Mouse (Mus musculus) NIH3T3 (cell line): ENCODE data around the gene Ppfibp1.
A peak's percentile ranks its signal among the peaks of the same experiment; 100 is the strongest.

Source experiments
- DNase-seq: peaks from one replicate; pipeline ENCODE4 v3.0.0-alpha.2; 2012; ENCODE audit warnings: low read depth

Gene Ppfibp1

GRCm38 (mm10) chr6:146995391-146995790 lies 107.1 kb downstream of the Ppfibp1 start:
- no peak for DNase-seq

- no peak for DNase-seq
Observed at GRCm38 (mm10) chr6:146995878-146996277, 107.6 kb downstream of the Ppfibp1 start.

GRCm38 (mm10) chr6:146997006-146997405 lies 108.7 kb downstream of the Ppfibp1 start:
- DNase-seq = no peak

DNA sequence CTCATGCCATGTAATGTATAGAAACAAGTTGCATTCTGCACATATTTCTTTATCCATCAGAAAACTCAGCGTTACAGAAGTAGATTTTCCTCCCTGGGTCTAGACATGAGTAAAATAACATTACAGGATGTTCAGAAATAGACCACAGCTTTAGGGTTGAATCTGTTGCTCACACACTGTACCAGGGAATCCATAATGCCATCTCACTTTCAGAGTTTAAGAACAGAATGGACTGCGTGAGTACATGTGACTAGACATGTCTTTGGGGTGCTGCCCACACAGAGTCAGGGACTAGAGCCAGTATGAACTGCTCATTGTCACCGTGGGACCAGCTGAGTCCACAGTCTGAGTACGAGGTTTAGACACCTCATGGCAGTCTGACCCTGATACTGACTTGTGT lies 110.4 kb downstream of the Ppfibp1 start:
- DNase-seq = no peak

DNA sequence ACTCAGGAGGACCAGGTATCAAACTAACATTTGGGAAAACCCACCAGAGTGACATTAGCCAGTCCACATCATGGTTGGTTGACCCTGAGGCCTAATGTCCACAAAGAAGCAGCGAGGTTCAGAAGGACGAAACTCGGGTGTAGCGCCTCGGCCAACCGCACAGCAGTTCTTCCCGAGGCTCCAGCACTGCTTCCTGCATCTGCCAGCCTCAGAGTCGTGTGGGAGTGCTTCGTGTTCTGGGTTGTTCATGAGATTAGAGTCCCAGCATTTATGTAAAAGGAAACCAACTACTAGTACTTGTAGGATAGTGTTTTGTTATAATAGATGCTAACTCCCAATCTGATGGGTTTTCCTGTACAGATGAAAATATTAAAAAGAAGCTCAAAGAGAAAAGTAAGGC lies 111.0 kb downstream of the Ppfibp1 start:
- no peak for DNase-seq

DNA sequence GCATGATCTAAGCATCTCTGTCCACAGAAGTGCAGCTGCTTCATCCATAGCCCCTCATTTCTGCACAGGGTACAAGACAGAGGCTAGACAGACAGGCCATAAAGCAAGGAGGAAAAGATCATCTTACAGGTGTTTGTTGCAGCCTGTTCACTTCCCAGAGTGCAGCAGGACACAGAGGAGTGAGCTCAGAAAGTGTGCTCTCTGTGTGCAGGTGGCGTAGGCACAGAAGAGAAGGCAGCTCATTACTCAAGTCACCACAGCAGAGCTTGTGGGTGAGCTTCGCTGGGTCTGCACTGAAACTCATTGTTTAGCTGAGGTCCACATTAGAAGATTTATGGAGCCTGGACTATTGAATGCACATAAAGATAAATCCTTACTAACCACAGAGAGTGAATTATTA lies 111.5 kb downstream of the Ppfibp1 start:
- no peak for DNase-seq

DNA sequence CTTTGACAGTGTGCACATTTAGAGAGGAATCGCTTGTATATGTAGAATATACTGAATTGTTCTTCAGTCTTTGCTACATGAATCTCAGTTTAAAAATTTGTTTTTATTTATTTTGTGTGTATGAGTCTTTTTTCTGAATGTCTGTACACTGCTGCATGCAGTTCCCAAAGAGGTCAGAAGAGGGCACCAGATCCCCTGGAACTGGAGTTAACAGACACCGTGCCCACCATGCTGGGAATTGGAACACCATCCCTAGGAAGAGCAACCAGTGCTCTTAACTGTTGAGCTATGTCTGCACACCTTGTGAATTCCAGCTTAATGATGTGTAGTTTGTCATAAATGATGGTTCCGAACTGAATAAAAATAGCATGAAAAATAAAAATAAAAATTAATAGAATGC lies 119.9 kb downstream of the Ppfibp1 start:
- DNase-seq = peak; percentile 69

DNA sequence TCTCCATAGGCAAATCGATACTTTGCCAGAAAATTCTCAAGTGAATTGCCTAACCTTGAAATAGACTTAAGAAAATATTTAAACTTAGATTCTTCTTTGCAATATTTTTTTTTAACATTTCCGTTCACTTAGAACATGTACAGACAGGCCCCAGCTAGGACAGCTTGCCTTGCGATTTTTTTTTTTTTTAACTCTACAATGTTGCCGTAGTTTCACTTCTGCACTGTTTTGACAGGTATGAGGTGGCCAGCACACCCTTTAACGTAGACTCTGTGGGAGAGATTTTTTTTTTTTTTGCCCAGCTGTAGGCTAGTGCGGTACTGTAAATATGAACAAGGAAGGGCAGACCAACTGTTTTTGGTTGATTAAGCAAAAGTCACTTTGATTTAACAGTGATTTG lies 122.1 kb downstream of the Ppfibp1 start:
- peak; percentile 36 for DNase-seq

DNA sequence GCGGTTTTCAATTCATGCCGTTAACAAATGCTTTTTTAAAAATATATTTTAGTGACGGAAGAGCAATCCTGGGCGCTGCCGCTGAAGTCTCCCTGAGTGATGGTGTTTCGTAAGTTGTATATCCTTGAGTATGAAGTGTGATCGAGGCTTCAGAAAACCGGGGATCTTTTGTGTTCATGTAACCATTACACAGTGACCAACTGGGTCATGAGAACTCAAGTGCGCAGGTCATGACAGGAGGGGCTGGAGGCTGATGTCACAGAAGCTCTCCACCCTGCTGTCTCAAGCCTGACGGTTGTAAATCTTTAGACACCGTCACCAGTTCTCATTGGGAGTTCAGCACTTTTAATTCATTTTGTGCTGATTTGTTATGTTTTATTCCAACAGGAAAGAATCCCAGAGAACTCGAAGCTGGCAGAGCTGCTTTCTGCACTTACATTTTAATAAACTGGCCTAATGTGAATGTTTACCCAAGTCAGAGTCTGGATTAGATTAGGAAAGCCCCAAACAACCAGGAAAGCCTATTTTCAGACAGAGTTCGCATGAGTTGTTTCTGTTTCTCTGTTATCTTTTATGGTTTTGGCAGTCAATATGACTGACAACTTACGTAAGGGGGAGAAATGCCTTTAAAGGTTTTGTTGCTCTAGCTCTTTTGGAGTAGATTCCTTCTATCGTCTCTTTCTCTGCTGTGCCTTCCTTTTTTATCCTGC lies 122.7 kb downstream of the Ppfibp1 start:
- peak; percentile 84 for DNase-seq

GRCm38 (mm10) chr6:147011555-147011954 lies 123.3 kb downstream of the Ppfibp1 start:
- no peak for DNase-seq

- no peak for DNase-seq
Observed at GRCm38 (mm10) chr6:147011977-147012376, 123.7 kb downstream of the Ppfibp1 start.

- peak; percentile 32 for DNase-seq
Observed at GRCm38 (mm10) chr6:147013546-147013945, 125.3 kb downstream of the Ppfibp1 start.

GRCm38 (mm10) chr6:147017906-147018305 lies 129.6 kb downstream of the Ppfibp1 start:
- peak; percentile 34 for DNase-seq

- DNase-seq = no peak
Observed at GRCm38 (mm10) chr6:147018364-147018763, 130.1 kb downstream of the Ppfibp1 start.

DNA sequence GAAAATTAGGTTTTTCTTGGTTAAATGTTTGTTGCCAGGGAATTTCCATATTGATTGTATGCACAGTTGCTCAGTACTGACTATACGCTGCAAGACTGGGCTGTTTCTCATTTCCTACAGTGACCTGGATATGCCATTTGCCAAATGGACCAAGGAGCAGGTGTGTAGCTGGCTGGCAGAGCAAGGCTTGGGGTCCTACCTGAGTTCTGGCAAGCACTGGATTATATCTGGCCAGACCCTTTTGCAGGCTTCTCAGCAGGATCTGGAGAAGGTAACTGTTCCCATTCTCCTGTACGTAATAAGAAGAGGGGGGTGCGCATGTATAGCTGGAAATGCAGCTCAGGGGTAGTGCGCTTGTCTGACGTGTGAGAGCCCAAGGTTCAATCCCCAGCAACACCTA lies 132.9 kb downstream of the Ppfibp1 start:
- no peak for DNase-seq

DNA sequence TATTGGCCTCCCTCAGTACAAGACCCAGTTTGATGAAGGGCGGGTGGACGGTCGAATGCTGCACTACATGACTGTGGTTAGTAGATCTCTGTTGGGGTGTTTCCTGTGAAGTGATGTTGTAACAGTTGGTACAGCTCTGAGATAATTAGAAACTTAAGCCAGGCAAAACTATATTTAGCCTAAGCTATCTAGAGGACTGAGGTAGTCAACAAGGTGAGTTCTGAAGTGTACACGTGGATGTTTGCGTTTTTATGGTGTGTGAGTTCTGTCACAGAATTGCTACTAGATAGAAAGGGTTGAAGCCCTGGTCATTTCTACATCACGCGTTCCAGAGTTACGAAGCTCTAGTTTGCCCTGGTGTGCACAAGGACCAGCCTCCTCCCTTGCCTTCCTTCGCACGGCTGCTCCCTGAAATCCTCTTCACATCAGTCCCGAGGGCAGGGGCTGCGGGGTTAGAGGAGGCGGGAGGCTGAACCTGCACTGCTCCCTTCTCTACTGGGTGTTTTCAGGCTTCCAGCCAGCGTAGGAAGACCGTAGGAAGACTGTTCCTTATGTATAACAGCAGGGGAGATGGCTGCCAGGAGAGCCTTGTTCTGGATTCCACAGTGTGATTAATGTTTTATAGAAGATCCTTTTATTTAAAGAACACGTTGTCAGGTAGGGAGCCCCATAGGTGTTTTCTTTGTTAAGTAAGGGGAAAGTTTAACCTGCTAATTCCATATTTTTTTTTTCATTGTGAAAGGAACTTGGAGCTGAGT lies 134.3 kb downstream of the Ppfibp1 start:
- no peak for DNase-seq

DNA sequence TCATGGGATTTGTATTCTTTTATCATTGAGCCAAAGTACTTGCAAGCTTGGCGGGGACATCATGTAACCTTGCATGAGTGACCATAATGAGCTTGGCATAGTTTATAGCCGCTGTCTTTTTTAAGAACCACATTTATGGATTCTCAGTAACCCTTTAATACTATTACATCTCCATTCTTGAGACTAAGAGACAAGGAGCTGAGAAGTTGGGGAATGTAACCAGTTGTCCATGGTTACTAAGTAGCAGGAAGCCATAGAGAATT lies 134.8 kb downstream of the Ppfibp1 start:
- DNase-seq = no peak

GRCm38 (mm10) chr6:147023568-147023967 lies 135.3 kb downstream of the Ppfibp1 start:
- no peak for DNase-seq

GRCm38 (mm10) chr6:147024761-147025160 lies 136.5 kb downstream of the Ppfibp1 start:
- no peak for DNase-seq

DNA sequence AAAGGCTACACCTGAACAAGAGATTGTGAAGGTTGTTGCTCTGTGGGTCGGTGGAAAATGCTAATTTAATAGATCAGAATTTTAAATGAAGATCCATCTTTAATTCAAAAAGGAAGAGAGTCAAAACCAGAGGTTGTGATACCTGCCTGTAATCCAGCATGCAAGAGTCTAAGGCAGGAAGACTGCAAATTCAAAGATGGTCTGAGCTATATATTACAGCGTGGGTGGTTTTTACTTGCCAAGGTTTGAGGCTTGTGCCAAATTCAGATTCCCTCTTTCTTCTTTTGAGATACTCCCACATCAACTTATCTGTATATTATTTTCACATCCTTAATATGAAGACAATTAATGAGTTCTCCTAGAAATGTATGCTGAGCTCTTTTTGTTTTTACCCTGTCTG lies 140.1 kb downstream of the Ppfibp1 start:
- DNase-seq = no peak

GRCm38 (mm10) chr6:147029591-147029990 lies 141.3 kb downstream of the Ppfibp1 start:
- DNase-seq = no peak

GRCm38 (mm10) chr6:147030096-147030885 lies 142.0 kb downstream of the Ppfibp1 start:
- no peak for DNase-seq

- no peak for DNase-seq
Observed at GRCm38 (mm10) chr6:147032303-147032925, 144.1 kb downstream of the Ppfibp1 start, which contains the start of gene Rep15. Gene Rep15 (plus strand): TSS chr6:147032584.
